9 mouse cellular contexts compared by ENCODE assay signal in the genomic region with DNA sequence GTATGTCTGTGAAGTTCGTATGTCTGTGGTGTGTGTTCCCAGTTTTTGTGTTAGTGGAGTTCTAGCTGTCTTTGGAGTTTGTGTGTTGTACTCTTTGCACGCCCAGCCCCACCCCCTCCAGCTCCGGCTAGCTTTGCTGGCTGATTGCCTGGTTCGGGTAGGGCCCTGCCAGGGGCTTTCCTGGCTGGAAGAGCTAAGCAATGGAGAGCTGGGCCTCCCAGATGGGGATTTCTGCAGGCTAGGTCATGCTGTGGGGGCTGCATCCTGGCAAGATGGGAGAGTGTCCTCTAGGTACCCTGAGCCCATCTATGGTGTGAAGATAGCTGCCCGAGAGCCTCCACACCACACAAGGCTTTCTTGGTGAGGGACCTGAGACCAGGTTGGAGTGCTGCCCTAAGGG. TPM values are rescaled to one million over a fixed set of nuclear protein-coding genes. Genes with fewer than 3 reads are reported as not detected.
DNase-seq lines count a peak whose midpoint lies in the region; ATAC-seq lines count a peak whose summit lies in the region.
"Had no signal": no experiment of that assay in that cellular context is flagged by ENCODE, and none has a peak within 500 bp of the region (broad histone marks: within the 10 kb centered on the region; RNA-seq: fewer than 3 reads in every experiment).

No protein-coding gene starts in this region.

- peak overlapping the region; percentile 26; the same call in 1 of the 2 replicates for H3K4me2 ChIP-seq in intestine, embryonic 15.5 days (replicated peaks)
- H3K4me2 ChIP-seq in stomach, embryonic 16.5 days (ENCODE audit: low read depth, low read length), result 0 out of 2 replicates have a peak overlapping the region, but pooled peaks have one; percentile 2

- no peak overlapping the region for H3K4me3 ChIP-seq in intestine, embryonic 15.5 days (replicated peaks)
- no peak overlapping the region for H3K4me3 ChIP-seq in stomach, embryonic 16.5 days (replicated peaks; ENCODE audit: low read length)

- no peaks in the 10 kb centered on the region for H3K27me3 ChIP-seq in intestine, embryonic 15.5 days (replicated peaks)
- no peaks in the 10 kb centered on the region for H3K27me3 ChIP-seq in stomach, embryonic 16.5 days (ENCODE audit: control insufficient read depth, insufficient read depth, low read length)

- no peak overlapping the region for H3K9ac ChIP-seq in intestine, embryonic 15.5 days
- H3K9ac ChIP-seq in stomach, embryonic 16.5 days (ENCODE audit: low read length), result peak overlapping the region; percentile 50
- H3K9ac ChIP-seq: liver, embryonic 14.5 days had no signal

- H3K36me3 ChIP-seq in intestine, embryonic 15.5 days, result no peaks in the 10 kb centered on the region
- no peaks in the 10 kb centered on the region for H3K36me3 ChIP-seq in stomach, embryonic 16.5 days (ENCODE audit: control insufficient read depth, insufficient read depth, low read length)

- peaks cover 13% of the 10 kb centered on the region for H3K4me1 ChIP-seq in intestine, embryonic 15.5 days (replicated peaks)
- H3K4me1 ChIP-seq in stomach, embryonic 16.5 days (ENCODE audit: control insufficient read depth, insufficient read depth, low read length), result peaks cover 26% of the 10 kb centered on the region

- peak overlapping the region; percentile 84 for H3K27ac ChIP-seq in intestine, embryonic 15.5 days
- H3K27ac ChIP-seq in stomach, embryonic 16.5 days (ENCODE audit: low read length), result peak overlapping the region; percentile 96
- H3K27ac ChIP-seq: liver, embryonic 14.5 days had no signal

- intact Hi-C loops in gastrocnemius, postnatal 36 days (cut with DNase I), result no loop called here

- no peak for ATAC-seq in CD4-positive, CD25-positive, alpha-beta regulatory T cell, adult 4 months
- ATAC-seq in intestine, embryonic 15.5 days, result peak; percentile 82
- peak; percentile 88 for ATAC-seq in stomach, embryonic 16.5 days (ENCODE audit: insufficient read depth, low FRiP score)

- WGBS in intestine, embryonic 15.5 days, result 23% methylated on average over 5 of the region's 5 CpGs
- WGBS in stomach, embryonic 16.5 days, result 26% methylated on average over 5 of the region's 5 CpGs

- peak; percentile 37 for DNase-seq in CD4-positive, CD25-positive, alpha-beta regulatory T cell, adult 2 months (ENCODE audit: low read depth, low spot score)
- peak; percentile 93 for DNase-seq in NIH3T3 (ENCODE audit: low read depth)
- peak; percentile 46 to 69 for DNase-seq in gastrocnemius, postnatal 36 days
- peak; percentile 74 to 82 for DNase-seq in lung, adult 18-20 months
- no peak for DNase-seq in B cell, adult 2 months

- H3K9me3 ChIP-seq in intestine, embryonic 15.5 days, result no peaks in the 10 kb centered on the region
- no peaks in the 10 kb centered on the region for H3K9me3 ChIP-seq in stomach, embryonic 16.5 days (replicated peaks; ENCODE audit: control insufficient read depth, low read length)

RNA-seq across cellular contexts. Expression of a gene that starts 28.4 kb away (rescaled TPM):
- 1 to 10 TPM; 2.0 to 4.2 TPM for polyA plus RNA-seq in CD4-positive, CD25-positive, alpha-beta regulatory T cell, adult 4 months (2017; shearing (Covaris generic))
- total RNA-seq in gastrocnemius, postnatal 36 days (2021), result 10 to 100 TPM; 17.0 to 27.2 TPM
- polyA plus RNA-seq in intestine, embryonic 15.5 days (2015; fragmentation: Nextera tagmentation; extraction: Ambion mirVana), result 8.8 and 9.2 TPM in 2 replicates
- 18.4 and 20.2 TPM in 2 replicates for polyA plus RNA-seq in stomach, embryonic 16.5 days (2015; fragmentation: Nextera tagmentation; extraction: Ambion mirVana)

Comparison
In these comparisons a context has a peak if more than half of its experiments do, and no peak if none do; other contexts are left out.
1. DNase-seq: peak in CD4-positive, CD25-positive, alpha-beta regulatory T cell, adult 2 months (single experiment), NIH3T3 (single experiment), gastrocnemius, postnatal 36 days (2 of 2) and lung, adult 18-20 months (2 of 2); none in B cell, adult 2 months (0 of 2).